Mouse (Mus musculus): Measurements from ENCODE around the gene Vmn1r13.
"Not testable (repeated sequence)": the region's sequence is repeated elsewhere in the genome, so short reads cannot be mapped to it uniquely, and the experiment has no call there.

Vmn1r13 gene

GRCm38 (mm10) chr6:57202990-57203389 lies at the start of gene Vmn1r13:
TSS of gene Vmn1r13 (plus strand) at chr6:57203290.
- DNase-seq: not testable (repeated sequence)

- DNase-seq: no peak
Measured at GRCm38 (mm10) chr6:57156619-57157018, 46.5 kb upstream of the Vmn1r13 start, which contains the start of gene Vmn1r12. TSS of gene Vmn1r12 (plus strand) at chr6:57156919.

- not testable (repeated sequence) for DNase-seq
Measured at GRCm38 (mm10) chr6:57190016-57190415, 13.1 kb upstream of the Vmn1r13 start.

GRCm38 (mm10) chr6:57231386-57231785 lies 28.3 kb downstream of the Vmn1r13 start, which contains the start of gene Vmn1r14:
TSS of gene Vmn1r14 (plus strand) at chr6:57231686.
- no peak for DNase-seq

- DNase-seq: no peak
Measured at GRCm38 (mm10) chr6:57257652-57258051, 54.6 kb downstream of the Vmn1r13 start, which contains the start of gene Vmn1r15. TSS of gene Vmn1r15 (plus strand) at chr6:57257952.

GRCm38 (mm10) chr6:57260990-57261389 lies 57.9 kb downstream of the Vmn1r13 start:
- no peak for DNase-seq

Measured in cerebellum, postnatal 14 days (tissue).